Mouse (Mus musculus): ENCODE results near the gene 3830406C13Rik.
"Not testable (repeated sequence)": the region's sequence is repeated elsewhere in the genome, so short reads cannot be mapped to it uniquely, and the experiment has no call there.

Gene 3830406C13Rik

DNA sequence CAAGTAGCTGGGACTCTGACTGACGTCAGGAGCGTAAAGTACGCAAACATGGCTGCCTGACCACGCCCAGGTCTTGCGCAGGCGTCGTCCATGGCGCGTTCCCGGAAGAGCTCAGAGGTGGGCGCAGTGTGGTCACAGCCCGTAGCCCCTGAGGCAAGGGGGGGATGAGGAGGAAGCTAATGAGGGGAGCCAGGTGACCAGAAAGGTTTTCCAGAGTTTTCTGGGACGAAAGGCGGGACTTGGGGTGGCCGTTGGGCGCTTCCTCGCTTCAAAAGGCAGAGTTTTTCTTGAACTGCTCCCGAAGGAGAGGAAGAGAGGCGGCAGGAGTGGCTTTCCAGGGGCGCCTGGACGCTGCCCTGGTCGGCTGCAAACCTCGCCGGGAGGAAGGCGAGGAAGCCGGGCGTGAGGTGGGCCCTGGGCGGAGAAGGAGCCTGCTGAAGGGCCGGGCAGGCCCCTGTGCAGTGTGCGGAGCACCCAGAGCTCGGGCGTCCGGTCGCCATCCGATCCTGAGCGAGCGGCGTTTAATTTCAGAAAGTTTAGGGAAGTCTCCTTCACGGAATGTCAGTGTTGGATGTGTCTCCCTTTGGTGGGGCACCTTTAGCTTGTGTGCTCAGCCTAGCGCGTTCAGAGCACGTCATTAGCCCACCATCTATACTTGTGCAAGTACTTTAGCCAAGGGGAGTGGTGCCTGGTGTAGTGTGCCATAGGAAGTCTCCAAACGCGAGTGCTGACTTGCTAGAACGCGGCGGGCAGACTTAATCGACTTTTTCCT lies at the start of gene 3830406C13Rik:
Gene 3830406C13Rik, plus strand, starts transcription at position 33 of the 772 bp plus-strand sequence.
- peak; percentile 74 for DNase-seq (ENCODE audit: low read depth, low spot score)

DNA sequence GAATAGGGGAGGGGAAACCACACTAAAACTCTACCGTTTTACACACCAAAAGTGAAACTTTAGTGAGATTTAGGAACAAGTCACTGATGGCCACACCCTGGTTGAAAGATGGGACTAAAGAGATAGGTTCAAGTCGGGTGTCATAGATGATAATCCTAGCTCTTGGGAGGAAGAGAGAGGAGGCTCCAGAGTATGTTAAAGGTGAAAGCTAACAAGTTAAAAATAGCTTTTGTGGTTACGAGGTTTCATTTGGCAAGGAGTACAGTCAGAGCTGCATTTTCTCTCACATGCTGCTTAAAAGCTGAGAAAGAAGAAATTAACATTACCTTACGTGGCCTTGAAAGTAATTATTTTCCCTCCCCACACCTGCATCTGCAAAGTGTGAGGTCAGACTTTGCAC lies 40.2 kb upstream of the 3830406C13Rik start:
- DNase-seq (ENCODE audit: low read depth, low spot score): no peak

DNA sequence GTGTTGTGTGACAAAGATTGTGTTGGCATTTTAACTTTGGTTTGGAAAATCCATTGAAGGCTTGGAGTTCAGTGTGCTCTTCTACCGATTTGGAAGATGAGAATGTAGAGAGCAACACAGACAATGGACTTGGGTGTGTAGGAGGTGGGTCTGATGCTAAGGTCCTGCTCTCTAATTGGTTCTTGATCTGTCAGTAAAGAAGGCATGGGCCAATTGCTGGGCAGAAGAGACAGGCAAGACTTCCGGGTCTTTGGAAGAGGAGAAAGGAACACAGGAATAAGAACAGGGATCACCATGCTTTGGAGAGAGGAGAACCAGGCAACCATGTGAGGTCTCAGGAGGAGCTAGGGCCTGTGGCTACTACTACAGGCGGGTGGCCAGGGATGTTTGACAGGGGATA lies 7.9 kb upstream of the 3830406C13Rik start:
- no peak for DNase-seq (ENCODE audit: low read depth, low spot score)

- DNase-seq (ENCODE audit: low read depth, low spot score): no peak
These were observed 332 bp upstream of the 3830406C13Rik start, which contains the start of gene Gm49355 for GRCm38 (mm10) chr14:12283641-12284040. Gene Gm49355 (plus strand): TSS chr14:12283976.

DNA sequence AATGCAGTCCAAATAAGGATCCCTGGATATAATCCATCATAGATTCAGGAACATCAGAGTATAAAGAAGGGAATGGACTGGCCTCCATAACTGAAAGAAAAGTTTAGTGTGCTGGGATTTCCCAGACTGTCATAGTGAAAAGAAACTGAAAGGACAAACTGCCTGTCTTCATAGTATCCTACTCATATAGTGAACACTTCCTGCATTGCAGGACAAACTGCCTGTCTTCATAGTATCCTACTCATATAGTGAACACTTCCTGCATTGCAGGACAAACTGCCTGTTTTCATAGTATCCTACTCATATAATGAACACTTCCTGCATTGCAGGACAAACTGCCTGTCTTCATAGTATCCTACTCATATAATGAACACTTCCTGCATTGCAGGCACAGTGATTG lies 5.8 kb downstream of the 3830406C13Rik start:
- not testable (repeated sequence) for DNase-seq (ENCODE audit: low read depth, low spot score)

DNA sequence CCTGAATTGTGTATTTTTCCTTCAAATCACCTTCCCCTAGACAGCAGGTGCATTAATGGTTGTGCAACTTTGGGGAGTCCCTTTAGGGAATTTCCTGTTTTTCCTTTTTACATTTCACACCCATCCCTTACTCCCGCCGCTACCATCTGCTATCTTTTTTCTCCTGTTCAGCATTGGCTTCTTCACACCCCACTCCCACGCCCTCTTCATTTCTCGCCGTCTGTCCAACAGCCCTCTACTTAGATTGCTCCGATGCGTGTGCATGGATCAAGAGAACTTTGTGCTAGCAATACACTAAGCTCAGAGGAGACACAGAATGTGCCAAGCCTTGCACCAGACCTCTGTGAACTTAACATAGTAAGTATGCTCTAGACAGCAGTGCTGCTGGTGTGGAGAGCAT lies 12.4 kb downstream of the 3830406C13Rik start:
- DNase-seq (ENCODE audit: low read depth, low spot score): no peak

DNA sequence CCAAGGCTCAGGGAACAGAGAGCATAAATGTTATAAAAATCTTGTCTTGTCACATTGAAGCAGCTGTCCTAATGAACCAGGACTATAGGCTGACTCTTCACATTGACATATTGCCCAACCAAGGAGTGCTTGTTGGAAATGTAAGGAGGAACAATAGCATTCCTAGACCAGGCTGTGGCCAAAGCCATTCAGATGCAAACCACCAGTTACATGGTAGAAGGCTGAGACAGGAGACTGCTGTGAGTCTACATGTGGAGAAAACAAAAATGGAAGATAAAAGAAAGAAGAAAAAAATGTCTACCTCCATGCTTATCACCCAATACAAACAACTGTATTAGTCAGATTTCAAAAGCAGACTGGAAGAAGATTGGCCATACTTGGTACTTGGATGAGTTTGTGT lies 15.2 kb downstream of the 3830406C13Rik start:
- DNase-seq (ENCODE audit: low read depth, low spot score): no peak

DNA sequence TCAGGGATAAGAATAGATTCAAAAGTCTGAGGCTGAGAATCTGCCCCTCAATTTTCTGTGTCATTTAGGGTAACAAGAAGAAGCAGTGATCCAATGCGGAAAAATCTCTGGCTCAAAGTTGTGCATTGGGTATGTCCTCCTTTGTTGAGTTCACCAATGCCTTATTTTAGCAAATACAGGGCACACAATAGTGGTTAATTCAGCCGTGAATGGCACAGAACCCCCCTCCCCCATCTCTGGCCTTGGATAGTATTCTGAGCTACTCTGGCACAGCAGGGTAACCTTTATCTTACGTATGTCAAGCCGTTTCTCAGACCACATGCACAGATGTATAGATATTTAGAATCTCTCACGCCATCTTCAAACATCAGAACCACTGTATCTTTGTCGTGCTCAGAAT lies 15.7 kb downstream of the 3830406C13Rik start:
- no peak for DNase-seq (ENCODE audit: low read depth, low spot score)

DNA sequence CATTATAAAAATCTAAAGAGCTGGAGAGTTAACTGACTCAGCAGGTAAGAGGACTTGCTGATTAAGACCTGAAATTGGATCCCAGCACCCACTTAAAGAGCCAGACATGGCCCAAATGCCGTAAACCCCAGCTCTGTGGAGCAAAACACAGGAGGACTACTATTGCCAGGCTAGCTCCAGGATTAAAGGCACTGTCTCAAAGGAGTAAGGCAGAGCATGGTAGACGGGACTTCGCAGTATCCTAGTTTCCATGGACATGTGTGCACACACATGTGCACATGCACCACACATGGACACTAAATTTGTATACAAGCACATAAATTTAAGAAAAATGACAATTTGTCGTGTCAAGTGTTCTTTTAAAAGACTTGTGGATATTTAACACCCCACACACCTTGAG lies 16.3 kb downstream of the 3830406C13Rik start:
- DNase-seq (ENCODE audit: low read depth, low spot score): no peak

GRCm38 (mm10) chr14:12300677-12301076 lies 16.7 kb downstream of the 3830406C13Rik start:
- DNase-seq (ENCODE audit: low read depth, low spot score): peak; percentile 6

- no peak for DNase-seq (ENCODE audit: low read depth, low spot score)
These were observed 19.1 kb downstream of the 3830406C13Rik start for GRCm38 (mm10) chr14:12303106-12303505.

DNA sequence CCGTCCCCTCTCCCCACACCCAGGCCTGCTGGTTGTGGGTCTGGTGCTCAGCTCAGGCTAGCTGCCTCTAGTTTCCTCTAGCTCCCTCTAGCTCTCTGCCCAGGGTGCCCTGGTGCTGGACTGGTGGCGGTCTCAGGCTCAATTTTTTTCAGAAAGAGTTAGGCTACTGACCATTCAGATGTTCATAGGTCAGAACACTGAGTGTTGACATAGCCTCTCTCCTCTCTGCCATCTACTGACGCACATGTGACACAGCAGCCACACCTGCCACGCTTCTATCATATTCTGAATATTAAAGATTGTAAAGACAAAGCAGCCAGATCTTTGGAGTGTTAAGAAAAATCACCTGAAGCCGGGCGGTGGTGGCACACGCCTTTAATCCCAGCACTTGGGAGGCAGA lies 49.6 kb downstream of the 3830406C13Rik start:
- no peak for DNase-seq (ENCODE audit: low read depth, low spot score)

- no peak for DNase-seq (ENCODE audit: low read depth, low spot score)
These were observed 51.0 kb downstream of the 3830406C13Rik start for GRCm38 (mm10) chr14:12334925-12335324.

DNA sequence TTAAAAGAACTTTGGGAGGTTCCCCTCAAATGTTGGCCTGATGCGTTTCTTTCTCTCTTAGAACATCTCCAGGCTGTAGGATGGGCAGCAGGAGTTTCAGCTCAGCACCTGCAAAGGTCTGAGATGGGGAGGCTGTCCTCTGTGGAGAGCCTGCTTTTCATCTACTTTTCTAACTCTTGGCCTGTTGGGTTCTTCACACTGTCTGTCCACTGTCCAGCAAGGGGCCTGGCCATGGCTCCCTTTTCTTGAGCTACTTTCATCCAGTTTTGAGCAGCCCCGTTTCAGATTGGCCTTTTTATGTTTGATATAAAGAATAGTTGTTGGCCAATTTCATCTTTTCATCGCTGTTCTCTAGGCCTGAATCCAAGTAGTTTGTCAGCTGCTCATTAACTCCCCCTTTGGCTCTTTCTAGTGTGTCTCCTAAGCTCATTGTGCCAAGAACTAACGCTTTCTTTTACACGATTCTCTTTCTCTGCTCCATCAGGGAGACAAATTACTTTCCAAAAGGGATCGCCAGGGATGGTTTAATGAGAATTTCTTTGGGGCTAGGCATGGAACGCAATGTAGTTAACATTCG lies 53.5 kb downstream of the 3830406C13Rik start:
- no peak for DNase-seq (ENCODE audit: low read depth, low spot score)

DNA sequence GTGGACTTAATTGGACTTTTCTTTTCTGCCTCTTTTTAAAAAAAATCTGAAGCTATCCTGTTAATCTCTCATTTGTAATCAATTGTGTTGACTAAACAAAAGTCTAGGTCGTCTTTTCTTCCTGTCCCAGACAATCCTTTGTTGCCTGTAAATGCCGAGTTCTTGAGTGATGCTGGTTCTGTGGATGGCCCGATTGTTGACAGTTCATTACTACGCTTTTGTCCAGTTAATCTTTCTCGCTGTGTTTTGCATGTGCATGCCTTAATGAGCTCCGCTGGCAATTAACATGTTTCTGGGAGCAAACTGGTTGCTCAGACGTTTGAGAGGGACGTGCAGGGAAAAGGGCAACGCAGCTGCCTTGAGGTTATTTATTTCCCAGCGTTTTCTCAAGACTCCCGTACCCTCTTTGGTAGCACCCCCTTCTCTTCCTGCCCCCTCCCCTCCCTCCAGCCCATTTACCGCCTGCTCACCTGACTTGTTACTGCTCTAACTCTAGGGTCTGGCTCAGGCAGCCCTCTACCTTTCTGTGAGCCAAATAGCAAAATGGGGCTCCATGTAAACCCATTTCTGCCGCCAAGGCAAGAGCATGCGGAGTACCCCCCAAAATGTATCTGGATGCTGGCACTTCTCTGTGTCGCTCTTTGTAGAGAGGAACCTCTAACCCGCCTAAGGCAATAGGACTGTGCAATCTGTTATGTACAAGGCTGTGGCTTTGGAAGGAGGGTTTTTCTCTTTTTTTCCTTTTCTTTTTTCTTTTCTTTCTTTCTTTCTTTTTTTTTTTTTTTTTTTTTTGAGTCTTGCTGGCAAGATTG lies 54.2 kb downstream of the 3830406C13Rik start:
- no peak for DNase-seq (ENCODE audit: low read depth, low spot score)

GRCm38 (mm10) chr14:12338811-12339565 lies 55.0 kb downstream of the 3830406C13Rik start:
- DNase-seq (ENCODE audit: low read depth, low spot score): no peak

DNA sequence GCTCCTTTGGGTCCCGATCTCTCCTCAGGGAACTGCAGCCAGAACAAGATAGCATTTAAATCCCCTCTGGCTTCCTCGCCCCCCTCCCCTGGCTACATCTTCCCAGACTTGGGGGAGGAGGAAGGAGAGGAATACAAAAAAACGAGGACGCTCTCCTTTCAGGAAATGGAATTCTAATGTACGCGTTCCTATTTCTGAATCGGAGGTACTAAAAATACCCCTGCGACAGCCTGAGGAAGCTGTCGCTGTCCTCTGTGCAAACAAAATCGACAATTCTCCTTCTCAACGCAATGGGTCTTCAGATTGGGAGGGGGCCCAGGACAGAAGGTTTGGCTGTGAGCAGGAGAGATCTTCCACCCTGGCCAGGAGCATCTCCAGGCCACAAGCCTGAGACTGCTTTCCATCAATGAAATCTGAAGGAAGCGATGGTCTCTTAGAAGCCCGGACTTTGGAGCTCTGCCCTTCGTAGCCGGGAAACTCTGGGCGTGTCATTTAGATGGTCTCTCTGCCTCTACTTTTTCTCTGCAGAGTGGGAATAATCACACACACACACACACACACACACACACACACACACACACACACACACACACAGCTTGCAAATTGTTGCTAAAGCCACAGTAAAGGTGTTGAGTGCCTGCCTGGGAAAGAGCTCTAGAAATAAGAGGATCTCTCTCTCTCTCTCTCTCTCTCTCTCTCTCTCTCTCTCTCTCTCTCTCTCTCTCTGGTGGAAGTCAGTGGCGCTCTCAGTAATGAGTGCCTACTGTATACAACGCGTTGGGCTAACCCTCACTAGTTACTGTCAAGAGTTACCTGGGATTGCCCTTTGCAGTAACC lies 56.5 kb downstream of the 3830406C13Rik start:
- no peak for DNase-seq (ENCODE audit: low read depth, low spot score)

DNA sequence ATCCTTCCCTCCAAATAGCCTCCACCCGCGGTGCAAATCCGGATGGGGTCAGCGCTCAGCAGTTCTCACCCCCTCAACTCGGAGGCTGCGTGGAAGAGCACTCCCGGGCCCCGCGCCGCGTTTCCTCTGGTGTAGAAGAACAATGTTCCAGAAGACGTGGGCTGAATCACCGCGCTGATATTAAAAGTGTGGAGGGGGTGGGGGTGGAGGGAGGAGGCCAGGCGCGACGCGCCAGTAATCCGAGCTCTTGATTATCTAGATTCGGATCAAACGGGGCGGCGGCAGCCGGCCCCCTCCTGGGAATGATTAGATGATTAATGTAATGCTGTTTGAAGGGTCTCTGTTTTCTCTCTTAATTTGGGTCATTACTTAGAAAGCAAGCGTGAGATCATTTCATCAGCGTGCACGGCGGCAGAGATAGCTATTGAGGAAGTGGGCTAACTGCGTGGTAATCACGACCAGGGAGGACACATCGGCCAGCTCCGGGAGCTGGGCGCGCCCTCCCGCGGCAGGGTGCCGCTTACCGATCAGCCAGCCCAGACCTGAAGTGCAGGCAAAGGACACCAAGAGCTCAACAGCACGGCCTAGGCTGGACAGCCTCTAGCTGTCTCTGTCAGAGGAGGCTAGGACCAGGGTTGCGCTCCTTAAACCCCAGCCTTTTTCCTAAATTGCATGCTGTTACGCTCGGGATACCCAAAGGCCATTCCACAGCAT lies 57.3 kb downstream of the 3830406C13Rik start:
- DNase-seq (ENCODE audit: low read depth, low spot score): no peak

DNA sequence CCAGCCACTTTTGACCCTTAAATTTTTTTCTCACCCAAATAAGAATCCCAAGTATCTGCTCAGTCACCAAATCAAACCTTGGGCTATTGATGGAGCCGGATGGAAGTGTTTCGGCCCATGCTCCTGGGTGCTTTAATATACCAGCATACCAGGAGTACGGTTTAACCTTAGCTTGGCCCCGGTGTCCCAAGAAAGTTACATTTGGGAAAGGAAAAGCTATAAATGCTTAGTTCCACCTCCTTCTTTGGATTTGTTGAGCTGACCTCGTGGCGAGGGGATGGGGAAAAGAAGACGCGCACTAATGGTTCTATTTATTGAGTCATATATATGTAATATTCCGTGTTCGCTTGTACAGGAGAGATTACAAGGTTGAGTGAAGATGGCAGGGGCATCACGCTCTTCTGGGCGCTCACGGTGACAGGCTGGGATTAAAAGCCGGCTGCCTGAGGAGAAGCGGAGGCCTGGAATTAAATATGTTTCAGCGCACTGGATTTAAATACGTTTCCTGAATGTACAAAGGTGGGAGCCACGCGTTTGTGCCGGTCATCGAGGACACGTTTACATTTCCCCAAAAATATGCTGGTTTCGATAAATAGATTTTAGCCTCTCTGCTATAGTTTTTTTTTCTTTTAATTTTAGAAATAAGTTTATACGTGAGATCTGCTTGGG lies 58.0 kb downstream of the 3830406C13Rik start:
- no peak for DNase-seq (ENCODE audit: low read depth, low spot score)

All from retina, adult 2 months (tissue).